Mouse (Mus musculus) layer of hippocampus, postnatal 25 days (tissue): ENCODE data around the gene Strn3. TPM values are rescaled to one million over a fixed set of nuclear protein-coding genes. Genes with fewer than 3 reads are reported as not detected.
"Not testable (repeated sequence)": the region's sequence is repeated elsewhere in the genome, so short reads cannot be mapped to it uniquely, and the experiment has no call there.

Experiments used
- DNase-seq, 2 experiments: peaks; one replicate each; pipeline ENCODE4 v3.0.0; 2022; ENCODE audit warnings: mixed read lengths in 2 of 2, low spot score in 1 of 2; ENCODE audit errors: extremely low spot score in 1 of 2
- total RNA-seq, 2 experiments: library from RNA; stranded (reverse); gene quantifications; 2 replicates each; pipeline ENCODE4 v1.2.3; 2021

Strn3 gene
- total RNA-seq, 2 experiments from 2014 or later: 80.1 to 83.7 TPM

- DNase-seq: no peak
Observed at GRCm38 (mm10) chr12:51622670-51623365, 68.9 kb downstream of the Strn3 start.

- no peak for DNase-seq
Observed at GRCm38 (mm10) chr12:51621161-51621560, 70.5 kb downstream of the Strn3 start.

GRCm38 (mm10) chr12:51620572-51620971 is 71.1 kb downstream of the Strn3 start:
- DNase-seq: no peak

- DNase-seq: no peak
Observed at GRCm38 (mm10) chr12:51612361-51612760, 79.3 kb downstream of the Strn3 start.

GRCm38 (mm10) chr12:51606138-51606537 is 85.6 kb downstream of the Strn3 start:
- no peak for DNase-seq

- no peak for DNase-seq
Observed at GRCm38 (mm10) chr12:51603306-51603705, 88.4 kb downstream of the Strn3 start.

- DNase-seq: no peak
Observed at GRCm38 (mm10) chr12:51594030-51594470, 97.6 kb downstream of the Strn3 start.

- DNase-seq: no peak
Observed at GRCm38 (mm10) chr12:51593229-51594029, 98.3 kb downstream of the Strn3 start, which contains the start of gene Coch. Coch (plus strand) TSS chr12:51593341.

GRCm38 (mm10) chr12:51592888-51593228 is 98.8 kb downstream of the Strn3 start:
- DNase-seq: peak in 1 of 2 experiments; percentile 6

- DNase-seq: no peak
Observed at GRCm38 (mm10) chr12:51591921-51592320, 99.8 kb downstream of the Strn3 start.

GRCm38 (mm10) chr12:51589263-51589662 is 102.4 kb downstream of the Strn3 start:
- no peak for DNase-seq

GRCm38 (mm10) chr12:51577816-51578215 is 113.9 kb downstream of the Strn3 start:
- not testable (repeated sequence) for DNase-seq

- DNase-seq: no peak
Observed at GRCm38 (mm10) chr12:51572651-51573050, 119.0 kb downstream of the Strn3 start.

GRCm38 (mm10) chr12:51569944-51570343 is 121.8 kb downstream of the Strn3 start:
- no peak for DNase-seq

GRCm38 (mm10) chr12:51569472-51569871 is 122.2 kb downstream of the Strn3 start:
- DNase-seq: no peak

- DNase-seq: no peak
Observed at GRCm38 (mm10) chr12:51567225-51567624, 124.5 kb downstream of the Strn3 start.

GRCm38 (mm10) chr12:51561416-51561815 is 130.3 kb downstream of the Strn3 start:
- DNase-seq: no peak

Other genes starting within 250 kb of the Strn3 start
- 1 to 10 TPM; 4.0 to 4.9 TPM for gene Coch, start 98.6 kb downstream of the Strn3 start, total RNA-seq
- gene Ap4s1, start 864 bp downstream of the Strn3 start, total RNA-seq: 10 to 100 TPM; 47.6 to 49.0 TPM
- 10 to 100 TPM; 81.8 to 84.1 TPM for gene Hectd1, start 137.6 kb upstream of the Strn3 start, total RNA-seq